Mouse (Mus musculus) splenic B cell, adult 2 months (primary cell): ENCODE data around the gene Chst10.

ENCODE experiments used
- DNase-seq: peaks from one replicate; pipeline ENCODE4 v3.0.0-alpha.2; 2011; ENCODE audit warnings: low read depth, low spot score
- H3K27me3 ChIP-seq: 2 replicates; pipeline ENCODE4 v1.6.1; 2012; ENCODE audit warnings: mild to moderate bottlenecking, low read length, moderate library complexity, mixed read lengths; ENCODE audit not compliant: control insufficient read depth, poor library complexity, insufficient read depth, severe bottlenecking
- H3K36me3 ChIP-seq: 2 replicates; pipeline ENCODE4 v1.6.1; 2012; ENCODE audit warnings: mild to moderate bottlenecking, low read length, moderate library complexity, mixed read lengths; ENCODE audit not compliant: control insufficient read depth, poor library complexity, insufficient read depth, severe bottlenecking

The Chst10 gene

DNA sequence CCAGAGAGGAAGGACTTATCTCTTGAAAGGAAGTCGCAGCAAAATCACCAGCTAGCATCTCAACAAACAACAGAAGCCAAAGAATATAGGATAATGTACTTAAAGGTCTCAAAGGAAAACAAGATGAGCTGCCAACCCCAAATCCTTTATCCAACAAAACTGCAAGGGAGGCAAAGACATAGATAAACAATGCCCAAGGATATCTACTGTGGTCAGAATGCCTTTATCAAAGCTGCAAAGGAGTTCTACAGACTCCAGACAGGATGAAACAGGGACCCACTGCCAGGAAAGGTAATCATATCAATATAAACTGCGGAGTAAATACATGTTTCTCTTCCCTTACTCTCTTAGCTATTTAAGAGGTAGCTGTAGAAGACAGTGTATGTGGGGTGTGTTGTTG lies 47.3 kb downstream of the Chst10 start:
- Histone ChIP-seq H3K36me3 (no peaks in the 10 kb centered on the region), H3K27me3 (no peaks in the 10 kb centered on the region)
- DNase-seq, result no peak

DNA sequence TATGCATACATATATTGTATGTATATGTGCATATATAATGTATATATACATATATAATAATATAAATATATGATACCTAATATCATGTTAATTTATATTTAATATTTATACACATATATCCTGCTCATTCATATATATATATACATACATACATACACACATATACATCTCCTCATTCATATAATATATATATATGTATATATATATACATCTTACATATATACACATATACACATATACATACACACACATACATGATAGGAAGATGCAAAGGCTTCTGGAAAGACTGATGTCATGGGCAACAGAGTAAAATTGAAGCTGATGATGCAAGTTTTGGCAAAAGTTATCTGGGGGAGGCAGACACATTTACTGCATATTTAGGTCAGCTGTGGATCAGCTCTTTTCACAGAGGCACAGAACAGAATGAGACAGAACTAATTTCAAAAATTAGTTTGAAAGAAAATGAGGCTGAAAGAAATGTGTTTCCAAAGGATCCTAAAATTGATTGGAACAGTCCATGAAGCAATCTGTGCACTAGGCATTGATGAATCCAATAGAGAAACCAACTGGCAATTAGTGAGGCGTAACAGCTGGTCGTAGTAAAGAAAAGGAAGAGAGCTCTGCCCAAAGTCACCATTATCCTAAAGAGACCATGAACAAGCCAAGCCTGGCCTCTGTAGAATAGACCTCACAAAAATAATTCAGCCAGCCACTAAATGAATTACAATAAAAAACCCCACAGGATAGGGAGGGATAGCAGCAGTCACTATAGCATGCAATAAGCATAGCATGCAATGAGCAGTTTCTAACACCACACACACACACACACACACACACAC lies 49.3 kb downstream of the Chst10 start:
- Histone ChIP-seq H3K27me3 (no peaks in the 10 kb centered on the region), H3K36me3 (no peaks in the 10 kb centered on the region)
- DNase-seq, result no peak

DNA sequence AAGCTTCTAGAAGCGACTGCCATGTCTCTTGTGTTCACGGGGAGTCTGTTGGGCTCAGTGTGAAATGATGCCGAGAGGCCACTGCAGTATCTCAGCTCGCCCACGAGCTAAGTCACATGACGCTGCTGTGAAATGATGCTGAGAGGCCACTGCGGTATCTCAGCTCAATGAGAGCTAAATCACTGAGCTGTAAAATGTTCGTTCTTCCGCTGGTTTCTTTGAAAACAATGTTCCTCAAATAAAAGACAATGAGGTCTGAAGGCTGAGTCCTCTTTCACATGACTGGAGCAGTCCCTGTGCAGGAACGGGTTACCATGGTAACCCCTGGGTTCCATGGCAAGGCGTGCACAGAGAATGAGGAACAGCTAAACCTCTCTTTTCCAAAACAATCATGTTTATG lies 50.0 kb downstream of the Chst10 start:
- DNase-seq, result peak; percentile 59
- Histone ChIP-seq H3K36me3 (no peaks in the 10 kb centered on the region), H3K27me3 (no peaks in the 10 kb centered on the region)

DNA sequence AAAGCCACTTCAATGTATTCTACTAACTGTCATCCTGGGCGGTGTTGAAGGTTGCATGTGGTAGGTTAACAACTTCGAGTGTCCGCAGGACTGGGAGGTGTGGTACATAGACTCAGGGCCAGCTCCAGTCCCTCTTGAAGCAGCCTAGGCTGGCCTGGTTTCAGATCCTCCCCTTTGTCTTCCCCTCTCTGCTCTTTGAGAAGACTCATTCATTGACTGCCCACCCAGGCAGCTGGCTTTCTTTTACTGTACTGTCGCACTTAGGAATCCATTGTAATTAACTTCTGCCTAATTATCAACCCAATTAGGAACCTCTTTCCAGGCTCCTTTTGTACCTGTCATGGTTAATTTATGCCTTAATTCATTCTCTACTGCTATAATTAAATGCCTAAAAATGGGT lies 54.7 kb downstream of the Chst10 start:
- no peak for DNase-seq
- Histone ChIP-seq H3K27me3 (no peaks in the 10 kb centered on the region), H3K36me3 (no peaks in the 10 kb centered on the region)

DNA sequence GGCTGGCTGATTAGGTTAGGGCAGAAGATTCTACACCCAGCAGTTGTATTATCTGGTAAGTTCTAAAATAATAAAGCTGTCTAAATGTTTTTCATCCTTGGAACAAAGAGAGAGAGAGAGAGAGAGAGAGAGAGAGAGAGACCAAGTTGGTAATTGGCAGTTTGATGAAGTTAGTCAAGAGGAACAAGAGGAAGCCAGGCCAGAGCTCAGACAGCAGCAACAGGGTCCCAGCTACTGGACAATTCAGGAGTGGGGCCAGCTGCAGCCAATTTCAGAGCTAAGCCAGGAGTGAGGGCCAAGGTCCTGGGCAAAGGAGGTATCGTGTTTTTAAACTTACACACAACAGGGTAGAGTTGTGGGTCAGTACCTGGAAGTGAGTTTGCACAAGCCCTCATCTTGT lies 55.1 kb downstream of the Chst10 start:
- H3K36me3 ChIP-seq, result no peaks in the 10 kb centered on the region
- H3K27me3 ChIP-seq, result no peaks in the 10 kb centered on the region
- no peak for DNase-seq

DNA sequence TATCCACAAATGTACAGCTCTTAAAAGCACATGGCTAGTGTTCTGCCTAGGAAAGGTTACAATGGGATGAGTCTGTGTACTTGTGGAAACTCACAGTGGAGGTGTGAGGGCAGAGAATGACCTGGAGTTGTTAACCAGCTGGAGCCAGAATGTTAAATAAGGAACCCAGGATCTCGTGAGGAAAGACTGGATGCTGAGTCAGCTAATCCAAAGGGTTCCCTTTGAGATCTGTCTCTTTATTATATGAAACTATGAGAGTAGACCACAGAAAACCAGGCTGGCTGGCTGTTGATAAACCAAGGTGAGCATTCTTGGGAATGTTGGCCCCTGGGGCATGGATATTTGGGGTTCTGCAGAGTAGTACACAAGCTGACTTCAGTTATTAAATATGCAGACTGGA lies 58.0 kb downstream of the Chst10 start:
- DNase-seq, result no peak
- Histone ChIP-seq H3K36me3 (no peaks in the 10 kb centered on the region), H3K27me3 (no peaks in the 10 kb centered on the region)

DNA sequence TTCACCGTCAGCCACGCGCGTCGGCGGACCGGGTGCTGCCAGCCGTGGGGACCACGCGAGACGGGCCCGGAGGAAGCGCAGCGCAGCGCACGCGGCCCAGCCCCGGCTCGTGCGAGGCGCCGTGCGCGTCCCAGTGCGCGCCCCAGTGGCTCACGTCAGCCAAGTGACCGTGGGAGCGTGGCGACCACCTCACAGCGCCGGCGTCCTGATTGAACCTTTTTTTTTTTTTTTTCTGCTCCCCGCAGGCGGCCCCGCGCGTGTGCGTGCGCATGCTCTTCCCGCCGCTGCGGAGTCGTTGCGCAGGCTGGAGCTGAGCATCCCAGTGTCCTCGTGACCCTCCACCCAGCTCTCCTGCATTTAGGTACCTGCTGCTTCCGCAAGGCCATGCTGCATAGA lies 61.5 kb downstream of the Chst10 start, which contains the start of gene Lonrf2:
Gene Lonrf2 (minus strand): TSS at position 235 of the 396 bp plus-strand sequence.
- H3K36me3 ChIP-seq, result no peaks in the 10 kb centered on the region
- no peaks in the 10 kb centered on the region for H3K27me3 ChIP-seq
- no peak for DNase-seq

DNA sequence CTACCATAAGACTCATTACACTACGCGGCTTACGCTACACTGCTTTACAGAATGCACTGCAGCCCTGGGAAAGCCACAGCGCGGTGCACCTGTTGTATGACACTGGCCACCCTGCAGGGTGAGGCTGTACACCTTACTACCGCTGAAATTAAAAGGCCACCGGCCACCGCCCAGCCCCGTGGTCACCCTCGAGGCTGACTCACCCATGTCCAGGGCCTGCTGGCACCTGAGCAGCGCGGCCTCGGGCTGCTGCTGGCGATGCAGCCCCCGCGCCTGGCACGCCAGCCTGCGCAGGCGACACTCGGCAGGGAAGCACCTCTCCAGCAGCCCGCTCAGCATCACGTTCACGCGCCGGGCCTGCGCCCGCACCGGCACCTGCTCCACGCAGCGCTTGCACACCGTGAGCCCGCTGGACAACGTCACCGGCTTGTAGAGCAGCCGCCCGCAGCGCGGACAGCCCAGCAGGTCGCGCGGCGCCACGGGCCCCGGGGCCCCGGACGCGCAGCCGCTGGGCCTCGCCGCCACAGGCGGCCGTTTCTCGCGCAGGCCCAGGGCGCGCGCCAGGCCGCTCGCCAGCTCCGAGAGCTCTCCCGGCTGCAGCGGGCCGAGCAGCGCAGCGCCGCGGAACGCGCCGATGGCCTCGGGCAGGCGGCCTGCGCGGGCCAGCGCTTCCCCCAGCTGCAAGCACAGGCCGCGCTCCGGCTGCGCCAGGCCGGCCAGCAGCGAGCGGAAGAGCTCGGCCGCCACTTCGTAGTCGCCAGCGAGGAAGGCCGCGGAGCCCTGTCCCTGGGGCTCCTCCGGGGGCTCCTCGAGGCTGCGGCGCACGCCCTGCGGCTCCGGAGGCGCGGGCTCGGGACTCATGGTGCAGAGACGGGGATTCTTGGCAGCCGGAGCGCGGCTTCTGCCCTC lies 62.1 kb downstream of the Chst10 start:
- DNase-seq, result no peak
- no peaks in the 10 kb centered on the region for H3K27me3 ChIP-seq
- no peaks in the 10 kb centered on the region for H3K36me3 ChIP-seq

DNA sequence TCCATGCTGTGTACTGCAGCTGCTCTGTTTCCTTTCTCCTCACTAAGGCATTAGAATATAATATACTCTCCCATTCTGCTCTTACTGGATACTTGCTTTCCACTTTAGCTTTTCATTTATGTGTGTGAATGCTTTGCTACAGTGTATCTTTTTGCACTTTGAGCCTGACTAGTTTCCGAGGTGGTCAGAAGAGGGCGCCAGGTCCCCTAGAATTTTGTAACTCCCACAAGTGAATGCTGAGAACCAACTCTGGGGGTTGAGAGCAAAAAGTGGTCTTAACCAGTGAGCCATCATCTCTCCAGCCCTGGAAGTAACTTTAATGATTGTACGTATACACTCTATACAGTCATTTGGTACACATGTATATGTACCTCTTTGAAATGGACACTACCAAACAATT lies 63.1 kb downstream of the Chst10 start:
- peak; percentile 36 for DNase-seq
- H3K27me3 ChIP-seq, result no peaks in the 10 kb centered on the region
- no peaks in the 10 kb centered on the region for H3K36me3 ChIP-seq

DNA sequence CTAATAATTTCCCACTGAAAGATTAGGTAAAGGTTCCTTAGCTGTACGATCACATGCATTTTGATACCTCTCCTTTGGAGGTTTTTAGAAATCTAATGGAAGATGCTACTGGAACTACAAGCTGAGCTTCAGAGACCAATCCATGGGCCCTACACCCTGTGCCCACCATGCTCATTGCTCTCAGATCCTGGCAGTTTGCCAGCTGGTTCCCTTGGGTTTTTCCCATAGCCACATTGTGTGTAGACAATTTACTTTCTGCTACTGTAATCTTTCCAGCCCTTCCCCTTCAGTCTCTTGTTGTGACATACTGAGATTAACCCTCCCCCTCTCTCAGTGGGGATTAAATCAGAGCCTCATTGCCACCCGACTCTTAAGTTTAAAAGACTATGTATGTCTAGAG lies 73.0 kb downstream of the Chst10 start:
- no peak for DNase-seq
- H3K36me3 ChIP-seq, result no peaks in the 10 kb centered on the region

DNA sequence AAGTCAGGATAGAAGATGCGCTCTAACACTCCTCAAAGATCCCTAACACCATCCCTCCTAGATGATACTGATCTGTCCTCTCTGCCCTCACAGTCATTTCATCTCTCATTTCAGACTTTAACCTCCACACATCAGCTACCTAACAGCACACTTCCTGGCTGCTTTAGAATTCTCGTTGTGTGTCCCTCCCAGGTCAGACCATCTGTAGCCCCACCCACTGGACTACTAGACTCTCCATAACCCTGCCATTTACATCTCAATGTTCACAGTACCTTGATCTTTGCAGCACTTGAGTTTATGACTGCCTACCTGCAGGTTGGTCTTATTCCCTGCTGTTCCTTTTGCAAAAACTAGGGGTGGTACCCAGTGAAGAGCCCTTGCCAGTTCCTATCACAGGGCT lies 74.1 kb downstream of the Chst10 start:
- H3K27me3 ChIP-seq, result no peaks in the 10 kb centered on the region
- no peaks in the 10 kb centered on the region for H3K36me3 ChIP-seq
- DNase-seq, result no peak

More for the DNA sequence above, 73.0 kb downstream of the Chst10 start:
- no peaks in the 10 kb centered on the region for H3K27me3 ChIP-seq

DNA sequence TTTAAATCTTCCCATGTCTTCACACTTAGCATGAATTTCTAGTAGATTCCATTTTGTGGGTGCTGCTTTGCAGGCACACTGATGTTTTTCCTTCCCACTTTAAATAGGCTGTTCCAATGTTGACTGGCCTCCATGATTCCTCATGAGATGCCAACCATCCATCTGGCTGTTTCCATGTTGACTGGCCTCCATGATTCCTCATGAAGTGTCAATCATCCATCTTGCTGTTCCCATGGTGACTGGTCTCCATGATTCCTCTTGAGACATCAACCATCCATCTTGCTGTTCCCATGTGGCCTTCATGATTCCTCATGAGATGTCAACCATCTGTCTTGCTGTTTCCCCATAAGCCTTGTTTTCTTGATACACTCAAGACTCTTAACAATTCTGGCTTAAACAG lies 78.3 kb downstream of the Chst10 start:
- no peaks in the 10 kb centered on the region for H3K27me3 ChIP-seq
- DNase-seq, result no peak
- H3K36me3 ChIP-seq, result no peaks in the 10 kb centered on the region

DNA sequence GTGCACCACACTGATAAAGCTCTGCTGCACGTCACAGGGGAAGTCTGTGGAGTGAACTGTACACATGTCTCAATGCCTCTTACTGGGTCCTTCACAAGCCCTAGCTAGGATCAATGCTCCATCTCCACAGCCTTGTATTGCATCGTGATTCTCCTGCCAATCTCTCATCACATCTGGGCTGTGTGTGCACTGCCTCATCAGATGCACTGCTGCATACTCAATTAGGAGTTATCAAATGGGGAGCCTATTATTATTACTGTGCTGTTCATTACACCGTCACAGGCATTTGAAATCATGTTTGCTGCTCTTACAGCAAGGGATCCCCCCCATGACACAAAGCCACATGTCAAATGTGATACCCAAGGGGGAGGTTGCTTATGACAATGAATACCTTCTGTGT lies 80.3 kb downstream of the Chst10 start:
- DNase-seq, result no peak
- no peaks in the 10 kb centered on the region for H3K27me3 ChIP-seq
- H3K36me3 ChIP-seq, result no peaks in the 10 kb centered on the region

DNA sequence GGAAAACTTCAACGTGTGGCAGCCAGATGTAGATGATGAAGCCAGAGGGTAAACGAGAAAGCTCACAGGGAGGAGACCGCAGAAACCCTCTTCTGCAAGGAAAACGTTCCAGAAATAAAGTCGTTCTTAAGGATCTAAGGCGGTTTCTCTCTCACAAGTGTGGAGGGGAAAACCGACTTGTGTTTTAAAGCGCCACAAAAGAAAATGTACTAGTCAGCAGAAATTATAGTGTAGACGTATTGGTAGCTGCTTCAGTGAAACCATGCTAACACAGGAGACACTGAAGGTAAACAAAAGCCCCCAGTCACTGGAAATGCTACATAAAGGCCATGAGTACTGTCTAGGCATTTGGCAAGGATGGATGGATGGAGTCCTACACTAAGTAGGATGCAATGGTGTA lies 80.7 kb downstream of the Chst10 start:
- DNase-seq, result no peak
- no peaks in the 10 kb centered on the region for H3K36me3 ChIP-seq
- H3K27me3 ChIP-seq, result no peaks in the 10 kb centered on the region

DNA sequence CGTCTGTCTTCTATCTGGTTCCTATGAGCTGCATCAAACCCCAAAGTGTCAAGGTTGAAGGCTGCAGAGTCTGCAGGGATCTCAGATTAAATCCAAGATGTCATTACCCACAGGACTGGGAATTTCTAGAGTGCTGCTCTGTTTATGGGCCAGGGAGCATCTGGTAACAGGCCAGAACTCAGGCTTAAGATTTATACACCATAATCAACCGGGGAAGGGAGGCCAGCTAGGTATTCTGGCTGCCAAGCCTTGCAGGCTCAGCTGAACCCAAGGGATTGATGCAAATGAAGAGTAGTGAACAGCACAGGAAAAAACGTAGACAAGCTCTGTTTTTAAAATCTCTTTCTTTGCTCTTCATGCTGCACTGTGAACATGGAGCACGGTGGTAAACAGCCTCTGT lies 81.7 kb downstream of the Chst10 start:
- no peak for DNase-seq
- no peaks in the 10 kb centered on the region for H3K36me3 ChIP-seq
- no peaks in the 10 kb centered on the region for H3K27me3 ChIP-seq
